Mouse (Mus musculus) frontal cortex, postnatal 25 days (tissue): Measurements from ENCODE around the gene T.
A peak's percentile ranks its signal among the peaks of the same experiment; 100 is the strongest.
"Not testable (repeated sequence)": the region's sequence is repeated elsewhere in the genome, so short reads cannot be mapped to it uniquely, and the experiment has no call there.

ENCODE experiments used
- DNase-seq, 2 experiments: peaks; one replicate each; pipeline ENCODE4 v3.0.0; 2022; ENCODE audit warnings: low spot score in 2 of 2

Gene T

GRCm38 (mm10) chr17:8433978-8434960, at the start of gene T:
Gene T (plus strand): TSS chr17:8434423.
- DNase-seq: no peak

- no peak for DNase-seq
Observed at GRCm38 (mm10) chr17:8385441-8385840, 48.8 kb upstream of the T start.

GRCm38 (mm10) chr17:8388463-8388862, 45.8 kb upstream of the T start:
- DNase-seq: peak; percentile 35 to 38

- no peak for DNase-seq
Observed at GRCm38 (mm10) chr17:8388990-8389789, 45.0 kb upstream of the T start.

- no peak for DNase-seq
Observed at GRCm38 (mm10) chr17:8389790-8390095, 44.5 kb upstream of the T start.

GRCm38 (mm10) chr17:8390487-8390886, 43.7 kb upstream of the T start:
- DNase-seq: no peak

GRCm38 (mm10) chr17:8396371-8396770, 37.9 kb upstream of the T start:
- no peak for DNase-seq

- no peak for DNase-seq
Observed at GRCm38 (mm10) chr17:8397946-8398345, 36.3 kb upstream of the T start.

- not testable (repeated sequence) for DNase-seq
Observed at GRCm38 (mm10) chr17:8403932-8404331, 30.3 kb upstream of the T start.

- no peak for DNase-seq
Observed at GRCm38 (mm10) chr17:8406285-8406684, 27.9 kb upstream of the T start.

- not testable (repeated sequence) for DNase-seq
Observed at GRCm38 (mm10) chr17:8408002-8408401, 26.2 kb upstream of the T start.

- no peak for DNase-seq
Observed at GRCm38 (mm10) chr17:8408589-8409295, 25.5 kb upstream of the T start.

- DNase-seq: no peak
Observed at GRCm38 (mm10) chr17:8410330-8410729, 23.9 kb upstream of the T start.

GRCm38 (mm10) chr17:8413656-8414055, 20.6 kb upstream of the T start:
- no peak for DNase-seq

GRCm38 (mm10) chr17:8415533-8415932, 18.7 kb upstream of the T start:
- no peak for DNase-seq

- no peak for DNase-seq
Observed at GRCm38 (mm10) chr17:8416865-8417264, 17.4 kb upstream of the T start.

- no peak for DNase-seq
Observed at GRCm38 (mm10) chr17:8420739-8421138, 13.5 kb upstream of the T start.

- no peak for DNase-seq
Observed at GRCm38 (mm10) chr17:8421517-8421916, 12.7 kb upstream of the T start.

GRCm38 (mm10) chr17:8423283-8423682, 10.9 kb upstream of the T start:
- DNase-seq: peak in 1 of 2 experiments; percentile 14

- no peak for DNase-seq
Observed at GRCm38 (mm10) chr17:8429436-8429835, 4.8 kb upstream of the T start.

GRCm38 (mm10) chr17:8429896-8430295, 4.3 kb upstream of the T start:
- DNase-seq: no peak

GRCm38 (mm10) chr17:8432179-8432800, 1.9 kb upstream of the T start:
- DNase-seq: no peak
